Mouse (Mus musculus) CD4-positive, CD25-positive, alpha-beta regulatory T cell, adult 4 months (primary cell): Measurements from ENCODE around the gene Lmna. TPM values are rescaled to one million over a fixed set of nuclear protein-coding genes. Genes with fewer than 3 reads are reported as not detected.

Experiments used
- ATAC-seq: one replicate; pipeline ENCODE4 v1.8.0; 2017
- polyA plus RNA-seq, 2 experiments: library from polyadenylated mRNA; unstranded; fragments of 100-300 nt; shearing (Covaris generic); gene quantifications; one replicate each; pipeline ENCODE4 v1.2.1; 2017

Gene Lmna
- polyA plus RNA-seq, 2 experiments from 2014 or later: 5.0 to 5.1 TPM

- ATAC-seq: no peak
Observed at GRCm38 (mm10) chr3:88499580-88499979, 10.2 kb downstream of the Lmna start.

GRCm38 (mm10) chr3:88495741-88496415 lies 13.9 kb downstream of the Lmna start:
- ATAC-seq: no peak

DNA sequence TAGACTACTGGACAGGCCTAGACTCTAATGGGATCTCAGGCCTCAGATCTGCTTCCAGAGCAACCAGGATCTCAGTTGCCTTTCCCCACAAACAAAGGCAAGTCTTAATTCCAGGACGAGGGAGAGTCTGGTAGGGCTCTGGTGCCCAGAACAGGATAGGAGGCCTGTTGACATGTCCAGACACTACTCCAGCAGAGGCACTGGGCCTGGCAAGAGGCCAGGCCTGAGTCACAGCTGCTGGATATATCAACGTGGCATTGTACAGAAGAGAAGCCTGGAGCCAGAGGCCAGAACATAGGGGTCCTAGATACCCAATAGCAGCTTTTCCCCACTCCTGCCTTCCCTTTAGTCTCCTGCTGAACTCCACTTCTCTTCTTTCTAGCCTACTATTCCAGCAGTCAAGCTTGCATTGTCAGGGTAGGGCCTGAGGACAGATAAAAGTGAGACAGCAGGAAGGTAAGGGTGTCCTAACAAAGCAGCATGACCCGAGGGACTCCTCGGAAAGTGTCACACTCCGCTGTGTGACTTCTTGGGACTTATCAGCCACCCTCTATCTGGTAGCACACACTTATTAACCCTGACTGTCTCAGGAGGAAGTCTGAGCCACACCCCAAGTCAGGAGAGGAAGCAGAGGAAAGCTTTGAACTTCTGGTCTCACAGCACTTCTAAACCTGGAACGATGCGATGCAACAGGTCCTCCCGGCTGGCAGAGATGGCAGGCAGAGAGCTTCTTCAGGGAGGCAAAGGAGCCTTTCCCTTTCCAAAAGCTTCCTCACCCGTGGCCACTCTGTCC lies 14.7 kb downstream of the Lmna start:
- ATAC-seq: no peak

DNA sequence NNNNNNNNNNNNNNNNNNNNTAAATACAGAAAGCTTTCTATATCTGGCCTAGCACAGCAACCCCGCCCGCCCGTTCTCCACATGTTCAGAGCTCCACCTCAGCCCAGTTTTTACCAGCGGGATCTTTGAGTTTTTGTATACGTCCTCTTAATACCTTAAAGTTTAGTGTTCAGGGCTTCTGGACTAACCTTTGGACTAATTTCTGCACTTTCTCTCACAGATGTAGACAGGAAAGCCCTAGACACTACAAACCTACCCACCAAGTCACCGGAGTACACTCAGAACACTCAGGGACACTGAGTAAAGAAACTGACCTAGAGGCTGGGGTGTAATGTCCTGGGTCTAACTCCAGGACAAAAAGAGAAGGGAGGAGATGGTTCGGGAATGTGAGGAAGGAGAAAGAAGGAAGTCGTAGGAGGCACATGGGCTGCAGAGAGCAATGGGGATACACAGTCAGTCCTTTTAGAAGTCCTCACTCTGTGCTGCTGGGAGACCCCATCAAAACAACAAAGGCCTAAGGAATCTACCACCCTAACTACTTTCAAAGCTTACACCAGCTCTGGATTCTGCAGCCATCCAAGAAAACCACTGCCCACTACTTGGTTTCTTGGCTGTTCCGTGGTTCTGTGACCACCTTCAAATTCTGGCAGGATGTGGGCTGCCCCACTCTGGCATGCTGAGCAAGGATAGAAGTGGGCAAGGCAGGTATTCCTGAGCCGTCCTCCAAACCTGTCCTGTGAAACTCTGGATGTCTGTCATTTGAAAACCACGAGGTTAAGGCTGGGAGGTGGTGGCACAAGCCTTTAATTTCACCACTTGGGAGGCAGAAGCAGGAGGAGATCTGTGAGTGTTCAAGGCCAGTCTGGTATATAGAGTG lies 15.8 kb downstream of the Lmna start:
- ATAC-seq: no peak

DNA sequence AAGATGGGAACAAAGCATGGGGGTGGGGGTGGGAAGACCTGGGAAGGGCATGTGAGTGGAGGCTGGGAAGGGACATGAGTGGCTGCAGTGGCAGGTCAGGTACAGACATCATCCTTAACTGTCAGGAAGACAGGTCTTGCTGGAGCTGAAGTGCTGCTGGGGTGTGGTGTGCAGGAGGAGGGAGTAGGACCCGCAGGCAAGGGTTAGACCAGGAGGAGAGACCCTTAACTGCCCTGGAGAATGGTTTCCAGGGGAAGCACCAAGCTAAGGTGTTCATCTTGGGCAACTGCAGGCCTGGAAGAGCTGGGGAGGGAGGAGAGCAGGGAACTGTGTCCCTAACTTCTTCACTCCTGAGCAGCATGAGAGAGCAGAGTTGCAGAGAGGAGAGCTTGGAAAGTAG lies 22.4 kb downstream of the Lmna start:
- ATAC-seq: no peak

DNA sequence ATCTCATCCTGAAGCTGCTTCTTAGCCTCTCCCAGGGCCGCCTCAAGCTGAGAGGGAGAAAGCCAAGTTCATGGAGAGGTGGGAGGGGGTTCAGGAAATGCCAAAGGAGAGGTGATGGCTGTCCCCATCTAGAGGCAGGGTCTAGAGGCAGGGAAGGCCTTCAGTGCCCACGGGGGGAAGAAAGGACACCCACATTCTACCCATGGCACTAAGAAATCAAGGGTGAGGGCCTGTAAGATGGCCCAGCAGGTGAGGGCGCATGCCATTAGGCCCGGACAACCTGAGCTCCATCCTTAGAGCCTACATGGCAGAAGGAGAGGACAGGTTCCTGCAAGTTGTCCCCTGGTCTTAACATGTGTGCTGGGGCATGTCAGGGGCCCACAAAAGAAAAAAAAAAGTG lies 22.9 kb downstream of the Lmna start:
- no peak for ATAC-seq

DNA sequence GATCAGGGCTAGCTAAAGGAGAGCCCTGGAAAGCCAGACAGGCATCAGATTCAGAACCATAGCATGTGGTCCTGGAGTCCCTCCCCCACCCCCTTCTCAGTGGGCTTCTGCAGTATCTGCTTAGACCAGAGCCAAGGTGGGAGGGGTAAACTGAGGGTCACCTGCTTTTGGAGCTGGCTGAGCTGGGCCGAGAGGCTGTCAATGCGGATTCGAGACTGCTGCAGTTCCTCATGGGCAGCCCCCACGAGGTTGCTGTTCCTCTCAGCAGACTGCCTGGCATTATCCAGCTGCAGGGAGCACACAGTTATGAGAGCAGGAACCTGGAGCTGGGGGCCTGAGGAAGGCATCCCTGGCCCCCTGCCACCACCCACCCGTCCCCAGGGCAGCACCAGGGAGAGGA lies 23.7 kb downstream of the Lmna start:
- ATAC-seq: no peak

- no peak for ATAC-seq
Observed at GRCm38 (mm10) chr3:88484597-88485316, 25.0 kb downstream of the Lmna start.

DNA sequence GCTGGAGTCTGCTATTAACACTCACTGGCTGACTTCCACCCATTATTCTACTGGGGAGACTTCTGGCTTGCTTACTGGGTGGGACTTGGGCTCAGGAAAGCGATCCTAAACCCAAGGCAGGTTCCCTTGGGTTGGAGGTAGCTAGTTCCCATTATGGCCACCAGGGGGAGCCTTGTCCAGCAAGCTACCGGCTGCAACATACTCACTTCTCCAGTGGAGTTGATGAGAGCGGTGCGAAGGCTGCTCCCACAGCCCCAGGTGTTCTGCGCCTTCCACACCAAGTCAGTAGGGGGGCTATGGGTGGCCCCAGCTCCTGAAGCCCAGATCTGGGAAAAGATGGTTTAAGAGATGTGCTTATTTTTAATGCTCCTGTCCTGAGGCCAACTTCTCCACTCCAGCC lies 26.1 kb downstream of the Lmna start:
- ATAC-seq: peak; percentile 70

DNA sequence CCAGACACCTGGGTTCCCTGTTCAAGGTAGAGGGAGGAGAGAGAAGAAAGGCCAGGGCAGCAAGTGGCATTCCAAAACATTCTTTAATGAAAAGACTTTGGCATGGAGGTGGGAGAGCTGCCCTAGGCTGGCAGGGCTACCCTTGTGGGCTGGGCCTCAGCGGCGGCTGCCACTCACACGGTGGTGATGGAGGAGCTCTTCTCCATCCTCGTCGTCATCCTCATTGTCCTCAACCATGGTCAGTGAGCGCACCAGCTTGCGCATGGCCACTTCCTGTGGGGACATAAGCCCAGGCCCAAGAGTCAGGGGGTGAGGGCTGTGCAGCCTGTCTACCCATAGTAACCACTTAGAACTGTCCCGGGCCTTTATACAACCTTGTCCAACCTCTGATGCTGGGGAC lies 26.6 kb downstream of the Lmna start:
- no peak for ATAC-seq

- ATAC-seq: no peak
Observed at GRCm38 (mm10) chr3:88482336-88482735, 27.4 kb downstream of the Lmna start.

DNA sequence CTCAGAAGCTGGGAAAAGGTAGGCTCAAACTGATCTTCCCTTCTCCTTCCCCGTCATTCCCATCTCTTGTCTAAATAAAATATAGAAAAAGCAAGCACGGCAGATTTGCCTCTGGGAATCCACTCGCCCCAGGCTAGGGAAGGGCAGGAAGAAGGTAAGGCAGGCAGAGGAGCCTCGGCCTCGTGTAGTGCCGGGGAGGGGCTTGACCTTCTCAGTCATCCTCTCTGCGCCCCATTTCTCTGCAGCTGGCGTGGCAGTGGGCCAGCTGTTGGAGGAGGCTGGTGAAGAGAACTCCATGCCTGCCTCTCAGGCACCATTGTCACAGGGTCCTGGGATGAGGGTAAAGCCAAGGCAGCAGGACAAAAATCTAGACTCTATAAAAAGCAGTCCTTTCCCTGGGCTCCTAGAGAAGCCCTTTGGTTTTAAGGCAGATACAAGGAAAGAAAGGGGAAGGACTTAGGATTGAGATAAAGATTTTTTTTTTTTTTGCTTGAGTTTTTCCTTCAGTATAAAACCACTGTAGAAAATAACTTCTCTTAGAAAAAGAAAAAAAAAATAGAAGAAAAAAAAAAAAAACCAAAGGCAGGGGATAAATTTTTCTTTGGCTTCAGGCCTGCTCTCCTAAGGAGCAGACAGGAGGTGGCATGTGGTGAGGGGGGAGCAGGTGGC lies 28.2 kb downstream of the Lmna start:
- ATAC-seq: no peak

DNA sequence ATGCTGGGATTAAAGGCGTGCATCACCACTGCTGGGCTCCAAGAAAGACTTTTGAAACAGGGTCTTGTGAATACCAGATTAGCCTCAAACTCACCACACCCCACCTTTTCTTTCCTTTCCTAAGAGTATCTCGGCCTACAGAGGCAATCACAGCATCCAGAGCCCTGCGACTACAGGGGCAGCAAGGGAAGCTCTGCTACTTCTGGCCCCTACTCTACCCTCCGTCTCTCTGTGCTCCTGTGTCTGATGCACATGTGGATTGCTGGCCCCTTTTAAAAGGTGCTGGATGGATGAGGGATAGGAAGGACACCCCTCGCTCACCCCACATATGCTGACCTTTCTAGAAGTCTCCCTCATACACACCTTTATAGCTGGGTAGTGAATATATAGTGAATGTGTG lies 29.1 kb downstream of the Lmna start:
- ATAC-seq: no peak

- ATAC-seq: no peak
Observed at GRCm38 (mm10) chr3:88479828-88480227, 29.9 kb downstream of the Lmna start.

DNA sequence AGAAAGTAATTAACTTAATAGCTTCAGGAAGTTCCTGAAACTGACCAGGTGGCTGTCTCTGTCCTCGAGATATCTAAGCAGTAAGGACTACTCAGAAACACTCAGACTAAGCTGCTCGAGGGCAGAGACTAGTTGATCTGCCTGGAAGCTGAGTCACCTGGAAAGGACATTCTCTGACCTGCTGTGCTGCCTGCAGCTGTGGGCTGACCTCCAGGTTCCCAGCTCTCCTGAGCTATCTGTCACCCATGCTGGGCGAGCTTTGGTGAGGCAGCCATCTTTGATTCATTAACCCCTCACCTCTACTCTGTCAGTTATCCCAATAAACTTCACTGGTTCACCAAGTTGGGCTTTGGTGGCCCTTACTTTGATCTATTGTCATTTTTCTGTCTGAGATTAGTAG lies 30.6 kb downstream of the Lmna start:
- ATAC-seq: no peak

GRCm38 (mm10) chr3:88477735-88478134 lies 32.0 kb downstream of the Lmna start:
- ATAC-seq: peak; percentile 90

- no peak for ATAC-seq
Observed at GRCm38 (mm10) chr3:88476403-88476802, 33.4 kb downstream of the Lmna start.

- ATAC-seq: no peak
Observed at GRCm38 (mm10) chr3:88473571-88473970, 36.2 kb downstream of the Lmna start.

DNA sequence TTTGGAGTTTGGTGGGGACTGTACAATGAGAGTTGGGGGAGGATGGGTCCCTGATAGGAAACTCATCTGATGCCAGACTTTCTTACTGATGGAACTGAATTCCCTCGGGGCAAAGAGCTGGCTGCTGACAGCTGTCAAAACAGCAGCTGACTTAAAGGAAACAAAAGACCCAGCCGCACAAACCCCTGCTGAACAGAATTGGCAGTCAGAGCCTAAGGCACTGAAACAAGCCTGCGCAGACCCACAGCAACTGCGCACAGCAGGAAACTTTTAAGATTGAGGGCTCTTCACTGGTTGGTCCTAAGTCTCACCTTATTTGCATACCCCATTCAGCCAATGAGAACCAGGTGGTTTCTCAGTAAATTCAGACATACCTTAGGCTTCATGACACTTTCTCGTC lies 36.7 kb downstream of the Lmna start:
- no peak for ATAC-seq

DNA sequence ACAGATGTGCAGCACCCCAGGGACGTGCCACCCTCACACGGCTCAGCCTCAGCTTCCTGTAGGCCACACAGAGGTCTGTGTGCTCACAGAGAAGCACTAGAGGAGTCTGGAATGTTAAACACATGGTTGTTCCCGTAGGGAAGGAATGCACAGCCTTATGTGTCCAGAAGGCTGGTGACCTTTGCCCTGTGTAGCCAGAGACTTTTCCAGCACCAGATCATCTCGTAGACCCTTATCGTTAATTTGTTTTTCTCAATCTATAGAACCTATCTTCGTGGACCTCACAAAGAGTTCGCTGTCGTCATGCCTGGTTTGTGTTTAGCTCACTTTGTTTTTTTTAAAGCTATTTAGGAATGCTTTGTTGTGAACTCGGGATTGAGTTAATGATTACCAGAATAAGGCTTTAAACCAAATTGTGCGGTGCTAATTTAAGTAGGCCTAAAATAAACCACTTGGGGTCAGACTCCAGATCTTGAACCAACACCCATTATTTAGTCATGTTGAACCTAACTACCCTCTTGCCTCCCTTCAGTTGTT lies 38.7 kb downstream of the Lmna start:
- ATAC-seq: no peak

- no peak for ATAC-seq
Observed at GRCm38 (mm10) chr3:88469466-88469865, 40.3 kb downstream of the Lmna start.
